Mouse (Mus musculus) erythroblast, embryonic 14.5 days (primary cell): ENCODE results near the gene Hoxd10. TPM values are rescaled to one million over a fixed set of nuclear protein-coding genes. Genes with fewer than 3 reads are reported as not detected.

Experiments used
- H3K27me3 ChIP-seq: 2 replicates; pipeline ENCODE4 v1.6.1; 2012; ENCODE audit warnings: inconsistent platforms; ENCODE audit not compliant: control insufficient read depth
- H3K36me3 ChIP-seq: 2 replicates; pipeline ENCODE4 v1.6.1; 2012; ENCODE audit warnings: mild to moderate bottlenecking, inconsistent platforms; ENCODE audit not compliant: control insufficient read depth
- H3K4me1 ChIP-seq: 2 replicates; pipeline ENCODE4 v1.6.1; 2012; ENCODE audit warnings: inconsistent platforms; ENCODE audit not compliant: control insufficient read depth
- H3K4me3 ChIP-seq: replicated peaks from 2 replicates; pipeline ENCODE3; 2012; ENCODE audit warnings: moderate library complexity, mild to moderate bottlenecking, inconsistent platforms
- H3K9me3 ChIP-seq: 2 replicates; pipeline ENCODE4 v1.6.1; 2012; ENCODE audit warnings: low read length, inconsistent platforms, mixed read lengths; ENCODE audit not compliant: control insufficient read depth
- GATA1 ChIP-seq: IDR thresholded peaks from 2 replicates; pipeline ENCODE4 v1.6.1; 2012; ENCODE audit warnings: low read length, inconsistent platforms, mixed read lengths
- TAL1 ChIP-seq: IDR thresholded peaks from 3 replicates; pipeline ENCODE4 v1.6.1; 2012; ENCODE audit warnings: low read length, inconsistent platforms, mixed read lengths
- polyA plus RNA-seq: library from polyadenylated mRNA; stranded (reverse); fragments of >175 nt; gene quantifications from 2 replicates; pipeline ENCODE4 v1.2.3, GENCODE M21; 2012

Hoxd10 gene
- polyA plus RNA-seq, 1 experiment, result not detected

DNA sequence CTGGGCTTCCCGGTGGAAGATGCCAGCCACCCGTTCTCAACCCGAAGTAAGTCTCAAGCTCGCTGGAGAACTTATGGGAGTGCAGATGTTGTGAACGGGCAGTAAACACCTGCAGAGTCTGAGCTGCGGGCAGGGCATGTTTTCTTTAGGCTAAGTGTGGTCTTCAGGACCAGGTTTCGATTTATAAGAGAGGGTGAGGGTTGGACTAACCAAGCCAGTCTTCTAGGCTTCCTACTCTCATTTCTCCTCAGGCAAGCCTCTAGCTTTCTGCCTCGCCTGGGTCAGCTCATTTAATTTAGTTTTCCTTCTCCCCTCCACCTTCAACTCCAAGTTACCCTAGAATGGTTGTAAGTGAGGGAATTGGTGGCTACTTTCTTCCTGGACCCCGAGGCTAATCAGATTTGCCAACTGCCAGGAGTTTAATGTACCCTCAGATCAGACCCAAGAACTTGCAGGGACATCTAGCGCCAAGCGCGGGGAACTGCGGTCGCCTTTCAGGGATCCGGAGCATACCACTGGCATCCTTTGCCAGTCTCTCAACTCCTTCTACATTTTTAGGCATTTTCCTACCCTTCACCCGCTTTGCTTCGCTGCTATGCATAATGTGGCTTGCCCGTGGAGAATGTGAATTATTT is 28.3 kb upstream of the Hoxd10 start:
- H3K9me3 ChIP-seq, result peaks cover 4% of the 10 kb centered on the region; the same call in 1 of the 2 replicates
- TF ChIP-seq TAL1, result no peak
- no peak for TF ChIP-seq GATA1
- no peak overlapping the region for H3K4me3 ChIP-seq
- no peaks in the 10 kb centered on the region for H3K4me1 ChIP-seq
- no peaks in the 10 kb centered on the region for H3K36me3 ChIP-seq
- H3K27me3 ChIP-seq, result peaks cover 99% of the 10 kb centered on the region

DNA sequence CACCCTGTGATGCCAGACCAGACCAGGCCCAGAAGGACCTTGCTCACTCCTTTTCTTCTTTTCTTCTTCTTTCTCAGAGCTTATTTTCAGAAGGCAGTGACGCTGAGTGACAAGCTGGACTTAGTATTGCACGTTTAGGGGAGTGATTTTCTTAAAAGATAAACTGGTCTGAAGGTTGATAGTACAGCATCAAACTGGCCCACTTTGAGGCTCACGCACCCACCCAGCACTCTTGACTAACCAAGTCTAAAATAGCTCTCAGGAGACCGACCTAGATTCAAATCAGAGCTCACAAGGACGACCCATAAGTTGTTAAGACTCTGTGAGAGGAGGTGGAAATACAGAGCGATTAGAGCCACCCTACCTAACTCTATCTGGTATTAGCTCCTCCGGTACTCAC is 25.3 kb upstream of the Hoxd10 start:
- H3K27me3 ChIP-seq, result peaks cover 99% of the 10 kb centered on the region
- no peaks in the 10 kb centered on the region for H3K36me3 ChIP-seq
- no peaks in the 10 kb centered on the region for H3K4me1 ChIP-seq
- TF ChIP-seq GATA1, result no peak
- no peak for TF ChIP-seq TAL1
- peaks cover 6% of the 10 kb centered on the region; the same call in 1 of the 2 replicates for H3K9me3 ChIP-seq
- H3K4me3 ChIP-seq, result no peak overlapping the region

DNA sequence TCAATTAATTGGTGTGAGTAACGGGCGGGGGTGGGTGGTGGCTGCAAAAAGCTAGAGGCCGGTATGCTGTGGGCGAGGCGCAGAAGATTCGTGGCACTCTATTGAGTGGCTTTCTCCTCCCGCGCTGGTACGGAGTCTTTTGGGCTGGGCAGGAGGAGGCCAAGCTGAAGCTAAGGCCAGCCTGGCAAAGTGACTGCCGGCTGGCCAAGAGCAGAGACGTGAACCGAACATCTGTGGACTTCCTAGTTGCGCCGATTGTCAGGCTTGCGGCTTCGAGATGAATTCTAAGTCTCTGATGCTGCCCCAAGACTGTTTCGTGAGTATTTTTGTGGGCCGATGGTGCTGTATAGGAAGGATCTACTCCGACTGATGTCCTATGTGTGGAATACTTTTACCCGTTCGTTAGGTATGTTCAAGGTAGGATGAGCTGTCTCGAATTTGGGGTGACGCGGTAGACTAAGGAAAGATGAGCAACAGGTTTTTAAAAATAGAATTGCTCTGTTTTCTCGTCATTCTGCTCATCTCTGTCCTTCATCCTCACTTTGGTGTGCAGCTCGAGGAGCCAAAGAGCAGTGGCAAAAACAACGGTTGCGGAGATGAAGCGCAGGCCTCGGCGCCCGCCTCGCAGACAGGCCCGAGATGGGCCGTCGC is 24.4 kb upstream of the Hoxd10 start:
- Histone ChIP-seq H3K9me3 (peaks cover 6% of the 10 kb centered on the region; the same call in 1 of the 2 replicates), H3K4me1 (no peaks in the 10 kb centered on the region), H3K27me3 (peaks cover 99% of the 10 kb centered on the region), H3K36me3 (no peaks in the 10 kb centered on the region), H3K4me3 (no peak overlapping the region)
- TF ChIP-seq GATA1 (no peak), TAL1 (no peak)

DNA sequence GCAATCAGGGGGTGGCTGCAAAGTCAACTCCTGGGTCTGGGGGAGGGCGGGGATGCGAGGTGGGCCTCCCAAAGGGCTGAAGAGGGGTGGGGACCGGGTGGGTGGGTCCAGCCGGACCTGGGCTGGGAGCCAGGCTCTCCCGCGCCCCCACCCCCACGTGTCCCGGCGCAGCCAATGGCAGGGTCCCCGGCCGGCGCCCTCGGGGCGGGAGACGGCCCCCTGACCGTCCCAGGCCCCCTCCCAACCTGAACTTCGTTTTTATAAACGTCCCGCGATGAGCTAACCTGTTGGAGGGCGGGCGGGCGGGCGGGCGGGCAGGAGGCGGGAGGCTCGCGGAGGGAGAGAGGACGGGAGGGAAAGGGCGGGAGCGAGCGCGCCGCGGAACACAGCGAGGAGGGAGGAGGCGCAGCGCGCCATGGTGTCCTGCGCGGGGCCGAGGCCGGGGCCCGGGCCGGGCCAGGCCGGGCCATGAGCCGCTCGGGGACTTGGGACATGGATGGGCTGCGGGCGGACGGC is 23.8 kb upstream of the Hoxd10 start, which contains the start of gene Hoxd13:
Hoxd13 (plus strand) TSS at position 469 of the 516 bp plus-strand sequence.
- Histone ChIP-seq H3K36me3 (no peaks in the 10 kb centered on the region), H3K4me1 (no peaks in the 10 kb centered on the region), H3K4me3 (no peak within 1 kb of the TSS), H3K9me3 (peaks cover 6% of the 10 kb centered on the region; the same call in 1 of the 2 replicates), H3K27me3 (peaks cover 99% of the 10 kb centered on the region)
- TF ChIP-seq TAL1 (no peak), GATA1 (no peak)

- no peak for TF ChIP-seq GATA1
- no peak for TF ChIP-seq TAL1
- H3K4me3 ChIP-seq, result no peak overlapping the region
Observed at GRCm38 (mm10) chr2:74668370-74669229, 23.1 kb upstream of the Hoxd10 start.

GRCm38 (mm10) chr2:74669230-74669578 is 22.5 kb upstream of the Hoxd10 start:
- no peaks in the 10 kb centered on the region for H3K4me1 ChIP-seq
- peaks cover 99% of the 10 kb centered on the region for H3K27me3 ChIP-seq
- no peak for TF ChIP-seq TAL1
- TF ChIP-seq GATA1, result no peak
- peaks cover 6% of the 10 kb centered on the region; the same call in 1 of the 2 replicates for H3K9me3 ChIP-seq
- no peaks in the 10 kb centered on the region for H3K36me3 ChIP-seq
- H3K4me3 ChIP-seq, result no peak overlapping the region

More at GRCm38 (mm10) chr2:74668370-74669229, 23.1 kb upstream of the Hoxd10 start:
- Histone ChIP-seq H3K36me3 (no peaks in the 10 kb centered on the region), H3K27me3 (peaks cover 99% of the 10 kb centered on the region), H3K9me3 (peaks cover 6% of the 10 kb centered on the region; the same call in 1 of the 2 replicates), H3K4me1 (no peaks in the 10 kb centered on the region)

DNA sequence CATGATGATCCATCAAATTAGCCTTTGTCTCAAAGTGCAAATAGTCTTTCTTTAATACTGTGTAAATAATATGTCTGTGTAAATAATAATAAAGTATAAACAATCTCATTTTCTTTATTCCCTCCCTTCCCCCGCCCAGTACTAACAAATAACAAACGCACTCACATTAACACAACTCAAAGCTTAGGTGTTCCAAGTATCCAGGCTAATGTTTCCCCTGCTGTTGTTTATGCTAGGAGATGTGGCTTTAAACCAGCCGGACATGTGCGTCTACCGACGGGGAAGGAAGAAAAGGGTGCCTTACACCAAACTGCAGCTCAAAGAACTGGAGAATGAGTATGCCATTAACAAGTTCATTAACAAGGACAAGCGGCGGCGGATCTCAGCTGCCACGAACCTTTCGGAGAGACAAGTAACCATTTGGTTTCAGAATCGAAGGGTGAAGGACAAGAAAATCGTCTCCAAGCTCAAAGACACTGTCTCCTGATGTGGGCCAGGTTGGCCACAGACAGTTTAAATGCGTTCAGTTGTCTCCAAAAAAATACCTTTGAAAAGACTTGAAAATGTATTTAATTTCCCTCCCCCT is 22.0 kb upstream of the Hoxd10 start:
- Histone ChIP-seq H3K4me1 (no peaks in the 10 kb centered on the region), H3K4me3 (no peak overlapping the region), H3K9me3 (peaks cover 6% of the 10 kb centered on the region; the same call in 1 of the 2 replicates), H3K27me3 (peaks cover 99% of the 10 kb centered on the region), H3K36me3 (no peaks in the 10 kb centered on the region)
- no peak for TF ChIP-seq TAL1

GRCm38 (mm10) chr2:74670632-74671188 is 21.0 kb upstream of the Hoxd10 start:
- Histone ChIP-seq H3K36me3 (no peaks in the 10 kb centered on the region), H3K4me1 (no peaks in the 10 kb centered on the region), H3K9me3 (peaks cover 6% of the 10 kb centered on the region; the same call in 1 of the 2 replicates), H3K4me3 (no peak overlapping the region), H3K27me3 (peaks cover 99% of the 10 kb centered on the region)
- TF ChIP-seq GATA1 (no peak), TAL1 (no peak)
